Mouse (Mus musculus): Measurements from ENCODE around the gene Col18a1.
"Not testable (repeated sequence)": the region's sequence is repeated elsewhere in the genome, so short reads cannot be mapped to it uniquely, and the experiment has no call there.

The Col18a1 gene

DNA sequence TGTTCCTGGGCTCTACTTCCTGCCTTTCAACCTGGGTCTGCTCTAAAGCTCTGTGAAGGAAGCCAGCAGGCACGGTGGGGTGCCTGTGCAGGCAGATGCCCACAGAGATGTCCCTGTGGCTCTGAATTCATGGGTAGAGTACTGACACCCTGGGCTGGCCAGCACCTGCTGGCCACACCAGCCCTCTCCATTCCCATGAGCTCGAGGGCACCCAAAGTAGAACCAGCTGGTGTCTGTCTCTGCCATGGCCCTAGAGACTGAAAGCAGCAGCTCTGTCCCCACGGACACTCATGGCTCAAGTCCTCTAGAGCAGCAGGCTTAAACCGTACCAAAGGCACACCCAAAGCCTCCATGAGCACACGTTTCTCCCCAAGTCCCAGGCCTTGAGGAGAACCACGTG lies 30.1 kb downstream of the Col18a1 start:
- no peak for DNase-seq (ENCODE audit: low read depth, low spot score)

DNA sequence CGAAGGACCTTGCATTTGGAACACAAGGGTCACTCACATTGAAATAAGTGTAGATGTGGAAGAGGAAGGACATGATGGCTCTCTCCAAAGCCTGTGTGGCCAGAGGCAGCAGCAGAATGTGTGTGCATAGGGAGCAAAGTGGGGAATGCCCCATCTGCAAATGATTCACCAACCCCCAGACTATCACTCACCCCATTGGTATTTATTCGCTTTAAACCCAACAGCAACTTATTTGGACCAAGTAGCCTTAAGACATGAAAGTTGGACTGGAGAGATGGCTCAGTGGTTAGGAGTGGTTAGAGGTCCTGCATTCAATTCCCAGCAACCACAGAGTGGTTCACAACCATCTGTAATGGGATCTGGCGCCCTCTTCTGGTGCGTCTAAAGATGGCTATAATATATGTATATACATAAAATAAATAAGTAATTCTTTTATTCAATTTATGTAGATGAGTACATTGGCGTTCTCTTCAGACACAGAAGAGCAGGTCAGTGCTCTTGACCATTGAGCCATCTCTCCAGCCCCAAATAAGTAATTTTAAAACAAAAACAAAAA lies 31.0 kb downstream of the Col18a1 start:
- DNase-seq (ENCODE audit: low read depth, low spot score): no peak

DNA sequence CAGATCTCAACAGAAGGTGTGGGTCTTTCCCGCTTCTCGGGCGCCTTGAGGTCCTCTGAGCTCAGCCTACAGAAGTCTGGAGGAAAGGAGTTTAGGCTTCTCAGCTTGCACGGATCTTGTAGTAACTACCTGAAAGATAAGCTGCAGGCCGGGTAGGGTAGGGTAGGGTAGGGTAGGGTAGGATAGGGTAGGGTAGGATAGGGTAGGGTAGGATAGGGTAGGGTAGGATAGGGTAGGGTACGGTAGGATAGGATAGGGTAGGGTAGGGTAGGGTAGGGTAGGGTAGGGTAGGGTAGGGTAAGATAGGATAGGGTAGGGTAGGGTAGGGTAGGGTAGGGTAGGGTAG lies 31.6 kb downstream of the Col18a1 start:
- DNase-seq (ENCODE audit: low read depth, low spot score): not testable (repeated sequence)

DNA sequence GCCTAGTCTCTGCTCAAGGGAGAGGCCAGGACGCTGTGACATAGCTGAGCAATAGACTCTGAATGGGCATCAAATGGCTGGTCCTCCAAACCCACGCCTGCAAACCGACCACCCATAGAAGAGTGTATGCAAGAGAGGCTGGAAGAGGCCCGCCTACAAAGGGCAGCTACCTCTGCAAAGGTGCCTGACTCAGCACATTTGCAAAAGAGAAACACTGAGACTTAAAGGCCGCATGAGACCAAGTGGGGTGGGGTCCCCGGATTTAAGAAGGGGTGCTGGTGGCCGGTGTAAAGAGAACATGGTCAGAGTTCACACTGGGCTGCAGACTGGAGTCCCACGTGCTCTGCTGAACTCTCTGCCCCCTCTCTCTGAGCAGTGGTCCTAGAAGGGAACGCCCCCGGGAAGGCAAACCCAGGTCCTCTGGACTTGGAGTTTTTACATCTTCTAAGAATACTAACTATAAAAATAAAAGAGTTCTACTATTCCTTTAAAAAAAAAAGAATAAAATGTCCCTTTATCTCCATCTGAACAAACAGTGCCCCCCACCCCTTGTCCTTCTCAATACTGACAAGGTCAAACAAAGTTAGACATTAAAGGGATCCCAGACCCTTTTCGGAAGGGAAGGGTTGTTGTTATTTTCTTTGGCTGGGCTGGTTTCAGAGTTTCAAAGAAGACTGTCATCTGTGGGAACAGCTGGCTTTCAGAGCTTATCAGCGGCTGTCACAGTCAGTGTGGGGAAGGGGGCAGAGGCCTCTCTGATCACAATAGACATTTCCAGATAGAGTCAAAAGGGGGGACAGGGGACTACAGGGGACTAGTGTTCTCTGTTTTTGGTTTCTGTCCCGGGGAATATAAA lies 32.2 kb downstream of the Col18a1 start:
- no peak for DNase-seq (ENCODE audit: low read depth, low spot score)

DNA sequence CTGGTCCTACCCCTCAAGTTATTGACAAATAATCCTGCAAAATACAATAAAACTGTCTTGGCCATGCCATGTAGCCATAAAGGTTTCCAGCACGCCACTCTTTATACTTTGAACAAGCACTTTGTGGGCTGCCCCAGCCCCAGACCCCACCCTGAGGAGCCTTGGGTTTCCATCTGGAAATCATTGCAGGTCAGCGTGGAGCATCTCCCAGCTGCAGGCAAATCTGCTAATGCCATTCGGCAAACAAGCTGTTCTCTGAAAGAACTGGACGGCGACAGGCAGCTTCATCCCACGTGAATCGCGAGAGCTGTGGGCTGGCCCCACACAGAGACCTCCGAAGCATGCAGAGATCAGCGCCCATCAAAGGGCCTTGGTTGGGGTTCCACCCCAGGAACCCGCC lies 34.2 kb downstream of the Col18a1 start:
- DNase-seq (ENCODE audit: low read depth, low spot score): no peak

DNA sequence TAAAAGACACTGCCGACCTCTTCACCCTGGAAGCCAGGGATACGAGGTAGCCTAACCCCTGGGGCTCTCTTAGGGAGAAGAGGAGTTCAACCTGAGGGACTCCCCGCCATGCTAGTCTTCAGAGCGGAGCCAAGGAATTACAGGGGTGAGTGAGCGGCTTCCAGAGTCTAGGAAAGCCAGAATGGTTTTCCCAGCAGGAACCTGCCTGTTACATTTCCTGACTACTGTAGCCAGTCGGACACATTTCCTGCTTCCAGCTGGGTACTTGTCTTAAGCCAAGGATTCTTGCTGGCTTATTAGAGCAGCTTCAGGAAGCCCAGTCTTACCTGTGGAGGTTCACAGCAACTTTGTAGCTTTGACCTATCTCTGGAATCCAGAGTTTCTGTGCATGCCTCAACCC lies 34.8 kb downstream of the Col18a1 start:
- DNase-seq (ENCODE audit: low read depth, low spot score): no peak

DNA sequence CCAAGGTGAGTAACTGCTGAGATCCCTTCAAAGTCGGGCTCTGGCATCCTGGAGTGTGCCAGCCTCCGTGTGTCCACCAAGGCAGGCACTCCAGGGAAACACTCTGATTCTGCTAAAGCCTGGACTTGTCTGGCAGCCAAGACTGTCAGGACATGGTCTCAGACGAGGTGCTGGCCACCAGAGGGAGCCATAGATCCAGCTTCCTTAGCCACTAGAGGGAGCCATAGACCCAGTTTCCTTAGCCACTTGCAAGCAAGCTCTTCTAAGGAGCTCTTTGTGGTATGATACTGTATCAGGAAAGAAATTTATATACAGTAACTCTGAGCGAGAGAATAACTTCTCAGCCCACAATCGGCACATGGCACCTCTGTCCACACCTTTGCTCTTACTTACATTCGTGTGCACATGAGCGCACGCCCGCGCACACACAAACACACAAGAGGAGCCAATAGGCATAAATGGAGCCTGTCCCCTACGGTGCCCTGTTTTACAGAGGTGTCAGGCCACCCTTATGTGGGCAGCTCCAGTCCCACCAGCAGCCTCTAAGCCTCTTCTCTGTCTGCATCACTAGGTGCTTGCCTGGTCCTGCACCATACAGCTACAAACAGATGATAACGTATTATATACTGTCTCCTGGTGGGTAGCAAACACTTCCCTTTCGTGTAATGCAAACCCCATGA lies 35.6 kb downstream of the Col18a1 start:
- DNase-seq (ENCODE audit: low read depth, low spot score): peak; percentile 98

DNA sequence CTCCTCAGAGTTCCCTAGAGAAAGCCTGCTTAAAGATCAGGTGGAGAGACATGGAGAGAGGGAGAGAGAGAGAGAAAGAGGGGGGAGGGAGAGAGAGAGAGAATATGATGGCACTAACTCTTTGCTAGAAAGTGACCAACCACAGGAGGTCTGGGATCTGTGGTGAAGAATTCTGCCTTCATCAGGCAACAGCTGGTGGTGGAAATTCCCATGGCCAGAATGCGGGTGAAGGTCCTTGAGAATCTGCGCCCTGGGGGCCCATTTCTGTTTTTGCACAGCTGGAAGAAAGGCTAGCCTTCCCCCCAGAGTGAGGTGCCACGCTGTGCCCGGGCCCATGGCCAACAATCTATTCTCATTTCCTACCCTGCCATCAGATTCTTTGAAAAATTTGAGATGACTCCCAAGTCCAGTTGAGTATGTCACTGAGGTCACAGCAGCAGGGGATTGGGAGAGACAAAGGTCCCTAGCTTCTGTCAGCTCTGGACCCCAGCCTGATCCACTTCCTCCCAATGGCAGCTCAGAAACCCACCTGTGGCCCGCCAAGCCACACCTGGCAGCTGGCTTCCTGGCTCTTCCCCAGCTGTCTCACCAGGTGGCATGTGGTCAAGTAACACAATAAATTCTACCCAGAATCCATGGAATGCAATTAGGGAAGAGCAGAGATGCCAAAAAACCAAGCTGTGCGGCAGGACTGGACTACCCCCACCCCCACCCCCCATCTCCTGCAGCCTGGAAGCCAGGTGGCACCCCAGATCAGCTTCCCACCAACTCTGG lies 36.5 kb downstream of the Col18a1 start:
- peak; percentile 30 for DNase-seq (ENCODE audit: low read depth, low spot score)

DNA sequence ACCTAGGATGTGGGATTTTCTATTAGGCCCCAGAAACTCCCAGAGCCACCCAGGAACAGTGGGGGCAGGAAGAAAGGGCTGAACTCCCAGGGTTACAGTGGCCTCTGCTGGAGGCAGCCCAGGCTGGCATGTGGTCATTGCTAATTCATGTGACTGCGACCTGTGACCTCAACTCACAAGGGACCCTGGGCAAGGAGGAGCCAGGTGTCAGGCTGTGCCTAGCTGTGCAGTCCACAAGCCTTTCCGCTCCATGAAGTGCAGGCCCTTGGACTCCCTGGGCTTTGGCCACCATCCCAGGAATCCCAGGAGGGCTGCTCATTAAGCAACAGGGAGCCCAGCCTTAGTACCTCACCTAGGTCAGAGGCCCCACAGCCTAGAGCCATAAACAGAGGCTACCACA lies 38.4 kb downstream of the Col18a1 start:
- no peak for DNase-seq (ENCODE audit: low read depth, low spot score)

DNA sequence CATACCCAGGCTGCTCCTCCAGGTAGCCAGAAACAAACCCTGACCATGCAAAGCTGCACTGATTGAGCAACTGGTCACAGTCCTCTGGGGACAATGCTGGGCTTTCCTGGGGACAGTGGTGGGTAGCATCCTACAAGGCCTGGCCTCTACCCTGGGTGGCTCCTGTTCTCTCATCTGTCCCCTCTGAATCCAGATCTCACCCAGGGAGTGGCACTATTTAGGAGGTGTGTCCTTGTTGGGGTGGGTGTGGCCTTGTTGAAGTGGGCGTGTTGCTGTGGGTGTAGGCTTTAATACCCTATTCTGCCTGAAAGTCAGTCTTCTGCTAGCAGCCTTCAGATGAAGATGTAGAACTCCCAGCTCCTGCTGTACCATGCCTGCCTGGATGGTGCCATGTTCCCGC lies 39.8 kb downstream of the Col18a1 start:
- DNase-seq (ENCODE audit: low read depth, low spot score): no peak

DNA sequence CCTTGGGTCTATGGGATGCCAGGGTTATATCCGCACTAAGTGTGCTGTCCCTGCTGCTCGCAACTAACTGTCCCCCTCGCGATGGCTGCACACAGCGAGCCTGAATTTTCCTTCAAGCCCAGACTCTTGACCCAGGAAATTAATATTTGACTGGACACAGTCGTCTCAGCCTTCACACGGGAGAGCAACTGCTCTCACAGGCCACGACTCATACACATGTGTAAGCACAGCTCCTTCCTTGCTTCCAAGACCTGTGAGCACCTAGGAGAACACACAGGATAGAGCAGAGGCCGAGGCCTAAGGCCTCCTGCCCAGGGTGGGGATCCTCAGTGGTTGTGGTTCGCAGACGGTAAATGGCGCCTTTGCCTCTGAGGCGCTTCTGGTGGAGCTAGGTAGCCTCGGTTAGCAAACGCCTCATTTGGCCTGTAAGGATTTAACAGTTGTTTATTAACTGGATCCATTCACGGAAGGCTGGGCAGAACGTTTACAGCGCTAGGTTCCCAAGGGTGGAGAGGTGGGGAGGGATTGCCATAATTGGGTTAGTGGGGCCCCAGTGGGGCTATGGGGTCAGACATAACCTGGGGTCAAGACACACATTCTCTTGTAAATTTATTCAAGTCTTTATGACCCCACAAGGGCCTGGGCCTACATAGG lies 41.1 kb downstream of the Col18a1 start:
- DNase-seq (ENCODE audit: low read depth, low spot score): no peak

DNA sequence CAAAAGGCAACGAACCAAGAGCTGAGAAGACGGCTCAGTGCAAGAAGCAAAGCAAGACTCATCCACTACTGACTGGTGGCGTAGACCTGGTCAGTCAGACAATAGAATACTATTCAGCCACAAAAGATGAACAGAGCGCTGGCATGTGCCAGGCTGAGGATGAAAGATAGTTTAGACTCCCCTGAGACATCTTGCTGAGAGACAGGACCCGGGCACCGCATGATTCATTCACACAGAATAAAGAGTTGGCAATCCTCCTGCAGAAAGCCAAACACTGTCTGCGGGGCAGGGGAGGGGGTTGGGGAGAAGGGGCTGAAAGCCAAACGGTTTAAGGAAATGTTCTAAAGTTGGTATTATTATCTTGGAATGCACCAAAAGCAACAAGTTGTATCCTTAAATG lies 42.4 kb downstream of the Col18a1 start:
- DNase-seq (ENCODE audit: low read depth, low spot score): no peak

DNA sequence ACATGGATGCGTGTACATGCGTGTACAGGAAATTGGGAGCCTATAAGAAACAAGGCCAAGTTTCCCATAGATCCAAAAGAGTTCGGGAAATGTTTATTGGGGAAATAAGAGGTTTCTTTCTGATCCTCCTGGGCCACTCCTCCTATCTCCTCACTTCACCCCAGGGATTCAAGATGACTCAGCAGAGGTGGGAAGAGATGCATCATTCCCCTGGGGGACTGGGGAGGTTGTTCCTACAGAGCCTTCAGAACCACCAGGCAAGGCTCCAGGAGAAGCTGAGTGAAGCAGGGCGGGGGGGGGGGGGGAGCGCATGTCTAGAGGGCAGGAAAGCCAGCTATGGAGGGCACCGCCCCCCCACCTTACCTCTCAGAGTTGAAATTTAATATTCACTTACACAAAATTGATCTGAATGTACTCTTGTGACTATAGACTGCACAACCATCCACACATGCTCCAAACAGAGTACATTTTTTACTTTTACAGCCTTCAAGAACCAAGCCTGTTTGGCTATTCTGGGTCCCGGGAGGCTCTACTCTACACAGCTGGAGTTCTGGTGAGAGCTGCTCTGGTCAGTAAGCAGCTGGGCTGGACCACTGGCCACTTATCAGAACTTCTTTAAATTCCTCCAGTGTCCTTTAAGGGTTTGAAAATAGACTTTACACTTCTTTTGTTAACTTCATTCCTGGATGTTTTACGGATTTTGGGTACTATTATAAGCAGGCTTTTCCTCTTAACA lies 44.9 kb downstream of the Col18a1 start:
- DNase-seq (ENCODE audit: low read depth, low spot score): peak; percentile 79

DNA sequence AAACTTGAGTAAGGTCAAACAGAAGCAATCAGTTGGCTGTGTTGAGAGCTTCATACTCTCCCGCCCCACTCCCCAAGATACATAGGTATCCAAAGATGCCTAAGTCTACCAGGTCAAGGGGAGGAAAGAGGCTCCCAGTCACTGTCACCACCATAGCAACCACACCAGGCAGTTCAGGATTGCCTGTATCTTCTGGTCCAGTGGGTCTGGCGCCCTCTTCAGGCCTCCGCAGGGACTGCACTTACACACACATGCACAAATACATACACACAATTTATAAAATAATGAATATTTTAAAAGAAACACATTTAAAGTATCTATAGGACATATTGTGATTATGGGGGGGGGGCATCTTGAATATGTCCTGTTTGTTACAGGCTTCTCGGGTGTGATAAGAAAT lies 45.8 kb downstream of the Col18a1 start:
- DNase-seq (ENCODE audit: low read depth, low spot score): no peak

DNA sequence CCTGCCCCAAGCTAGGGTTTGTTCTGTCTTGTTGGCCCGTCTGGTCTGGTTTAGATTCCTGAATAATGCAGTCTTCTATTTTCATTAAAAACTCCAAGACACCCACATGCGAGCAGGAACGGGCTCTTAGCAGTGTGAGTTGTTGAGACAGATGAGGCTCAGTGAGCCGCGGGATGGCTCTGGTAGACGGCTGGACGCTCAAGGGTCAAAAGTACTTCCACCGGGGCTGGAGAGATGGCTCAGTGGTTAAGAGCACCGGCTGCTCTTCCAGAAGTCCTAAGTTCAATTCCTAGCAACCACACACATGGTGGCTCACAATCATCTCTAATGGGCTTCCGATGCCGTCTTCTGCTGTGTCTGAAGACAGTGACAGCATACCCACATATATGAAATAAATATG lies 46.9 kb downstream of the Col18a1 start:
- no peak for DNase-seq (ENCODE audit: low read depth, low spot score)

DNA sequence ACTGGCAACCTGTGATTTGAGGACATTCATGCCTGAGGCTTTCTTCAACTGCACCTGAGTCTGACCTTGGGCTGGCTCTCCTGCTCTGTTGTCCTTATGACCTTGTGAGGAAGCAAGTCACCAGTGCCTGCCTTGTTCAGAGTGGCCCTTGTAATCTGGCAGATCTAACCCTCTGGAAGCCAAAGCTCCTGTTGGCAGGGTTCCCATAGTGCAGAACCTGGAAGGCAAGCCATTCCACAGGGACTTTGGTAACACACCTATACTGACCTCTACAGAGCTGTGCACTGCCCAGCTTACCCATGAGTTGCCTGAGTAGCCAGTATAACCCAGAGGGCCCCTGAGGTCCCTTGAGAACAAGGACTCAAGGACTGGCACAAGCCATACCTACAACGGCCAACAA lies 48.0 kb downstream of the Col18a1 start:
- no peak for DNase-seq (ENCODE audit: low read depth, low spot score)

DNA sequence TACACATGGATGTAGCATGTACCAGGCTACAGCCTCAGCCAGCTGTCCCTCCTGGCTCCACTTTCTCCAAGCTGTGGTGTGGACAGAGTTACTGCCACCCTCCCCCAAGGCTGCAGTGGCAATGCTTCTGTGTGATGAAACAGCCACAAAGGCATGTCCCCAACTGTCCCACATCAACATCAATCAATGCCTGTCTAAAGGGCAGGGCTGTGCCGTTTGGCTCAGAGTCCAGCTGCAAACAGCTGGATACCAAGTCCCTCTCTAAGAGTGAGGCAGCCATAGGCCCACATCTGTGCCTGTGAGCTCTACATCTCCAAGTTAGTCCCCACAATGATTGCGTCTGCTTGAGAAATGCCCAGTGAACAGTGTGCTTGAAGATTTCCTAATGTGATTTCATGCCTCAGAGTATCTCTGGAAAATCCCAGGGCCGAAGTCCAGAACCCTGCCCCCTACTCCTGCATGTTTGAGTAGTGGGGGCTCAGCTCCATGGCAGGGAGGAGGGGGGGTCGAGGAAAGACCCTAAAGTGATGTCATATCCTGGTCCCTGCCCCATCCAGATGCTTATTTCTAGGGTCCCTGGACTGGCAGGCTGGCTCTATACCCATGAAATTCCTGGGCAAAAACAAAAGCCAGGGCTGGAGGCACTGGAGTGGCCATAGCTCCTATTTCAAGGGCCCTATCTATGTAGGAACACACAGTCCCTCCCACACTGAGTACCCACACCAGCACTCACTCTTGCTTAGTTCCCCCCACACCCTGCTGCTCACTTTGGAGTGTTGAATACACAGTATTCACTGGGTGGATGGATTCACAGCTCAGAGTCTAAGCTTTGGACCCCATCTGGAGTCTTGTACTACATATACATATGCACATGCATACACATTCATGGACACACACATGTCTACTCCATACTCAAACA lies 49.6 kb downstream of the Col18a1 start:
- peak; percentile 24 for DNase-seq (ENCODE audit: low read depth, low spot score)

DNA sequence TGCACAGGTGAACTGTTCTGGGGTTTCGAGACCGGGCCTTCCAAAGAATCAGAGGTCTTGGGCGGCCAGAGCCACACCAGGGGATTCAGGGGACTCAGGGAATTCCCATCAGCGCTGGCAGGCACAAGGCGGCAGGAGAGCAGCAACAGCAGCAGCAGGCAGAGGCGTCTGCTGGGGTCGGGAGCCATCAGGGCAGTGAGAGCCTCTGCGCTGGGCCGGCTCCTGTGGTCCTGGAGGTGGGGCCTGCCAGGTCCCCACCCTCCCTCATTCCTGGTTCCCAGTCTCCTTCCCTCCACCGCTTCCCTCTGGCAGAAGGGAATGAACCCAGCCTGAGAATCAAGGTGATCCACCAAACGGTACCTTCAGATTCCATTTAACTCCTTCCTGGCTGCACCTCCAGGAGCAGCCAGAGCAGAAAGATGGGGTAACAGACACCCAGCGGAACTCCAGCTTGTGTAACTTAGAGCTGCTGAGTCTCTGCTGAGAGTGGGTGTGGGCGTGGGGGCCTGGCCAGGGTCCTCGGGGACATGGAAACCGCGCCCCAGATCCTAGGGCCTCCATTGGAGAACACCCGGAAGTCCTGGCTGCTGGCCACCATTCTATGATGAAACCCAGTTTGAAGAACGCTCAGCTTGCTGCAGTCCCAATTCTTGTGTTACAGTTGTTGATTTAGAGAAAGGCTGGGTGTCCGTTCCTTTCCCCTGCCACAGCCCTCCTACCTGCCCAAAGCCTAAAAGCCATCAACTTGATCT lies 52.7 kb downstream of the Col18a1 start:
- DNase-seq (ENCODE audit: low read depth, low spot score): no peak

DNA sequence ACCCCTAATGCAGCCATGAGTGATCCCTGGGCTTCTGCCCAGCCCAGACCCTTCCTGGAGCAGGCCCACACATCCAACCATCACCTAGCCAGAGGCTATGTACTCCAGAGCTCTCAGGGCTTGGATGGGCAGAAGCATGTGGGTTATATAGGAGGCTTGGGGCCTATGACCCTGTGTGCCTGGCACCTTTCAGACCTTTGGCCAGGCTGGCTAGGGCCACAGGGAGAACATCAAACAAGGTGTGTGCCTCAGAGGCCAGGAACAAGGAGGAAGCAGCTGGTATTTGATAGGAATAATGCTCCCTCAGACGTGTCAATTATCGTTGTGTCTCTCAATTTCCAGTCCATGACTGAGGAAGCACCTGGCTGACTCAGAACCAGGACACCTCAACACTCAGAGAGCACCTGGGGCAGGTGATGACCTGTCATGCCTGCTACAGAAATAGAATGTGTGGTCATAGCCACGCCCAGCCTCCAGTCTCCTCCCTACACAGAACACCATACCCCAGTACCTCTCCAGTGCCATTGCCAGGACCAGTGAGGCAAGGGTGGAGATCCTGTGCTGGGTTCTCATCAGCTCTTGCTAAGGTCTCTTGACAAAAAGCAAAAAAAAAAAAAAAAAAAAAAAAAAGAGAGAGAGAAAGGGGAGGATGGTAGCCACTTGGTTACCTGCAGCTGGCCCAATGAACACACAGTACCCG lies 54.6 kb downstream of the Col18a1 start:
- DNase-seq (ENCODE audit: low read depth, low spot score): no peak
